Mouse (Mus musculus) neural tube, embryonic 11.5 days (tissue): ENCODE data around the gene Sox11. TPM values are rescaled to one million over a fixed set of nuclear protein-coding genes. Genes with fewer than 3 reads are reported as not detected.
A peak's percentile ranks its signal among the peaks of the same experiment; 100 is the strongest.

Experiments
- ATAC-seq: fragments of 200-750 bp; cut with Nextera tagmentation; 2 replicates; pipeline ENCODE4 v1.8.0; 2017; ENCODE audit warnings: moderate number of reproducible peaks, mild to moderate bottlenecking, moderate TSS enrichment, moderate library complexity; ENCODE audit not compliant: insufficient read depth, low FRiP score, low TSS enrichment
- DNase-seq: peaks from one replicate; pipeline ENCODE4 v3.0.0-alpha.2; 2015; ENCODE audit warnings: low spot score
- H3K27ac ChIP-seq: fragments of 300-500 bp; sonication (generic); 2 replicates; pipeline ENCODE4 v1.5.1; 2014; ENCODE audit warnings: low read depth, mild to moderate bottlenecking, low read length
- H3K27me3 ChIP-seq: fragments of 300-500 bp; sonication (generic); 2 replicates; pipeline ENCODE4 v1.6.1; 2014; ENCODE audit warnings: mild to moderate bottlenecking, low read length, mixed read lengths; ENCODE audit not compliant: control insufficient read depth, insufficient read depth
- H3K36me3 ChIP-seq: fragments of 300-500 bp; sonication (generic); 2 replicates; pipeline ENCODE4 v1.6.1; 2014; ENCODE audit warnings: mild to moderate bottlenecking, low read length, moderate library complexity, mixed read lengths; ENCODE audit not compliant: control insufficient read depth, insufficient read depth
- H3K4me1 ChIP-seq: fragments of 300-500 bp; sonication (generic); 2 replicates; pipeline ENCODE4 v1.6.1; 2014; ENCODE audit warnings: low read length, mixed read lengths; ENCODE audit not compliant: control insufficient read depth, insufficient read depth
- H3K4me2 ChIP-seq: fragments of 300-500 bp; sonication (generic); 2 replicates; pipeline ENCODE4 v1.6.1; 2014; ENCODE audit warnings: low read depth, mild to moderate bottlenecking, moderate library complexity
- H3K4me3 ChIP-seq: fragments of 300-500 bp; sonication (generic); 2 replicates; pipeline ENCODE4 v1.5.1; 2014; ENCODE audit warnings: low read depth, low read length
- H3K9ac ChIP-seq: fragments of 300-500 bp; sonication (generic); 2 replicates; pipeline ENCODE4 v1.6.1; 2014; ENCODE audit warnings: mild to moderate bottlenecking, low read length
- H3K9me3 ChIP-seq: fragments of 300-500 bp; sonication (generic); 2 replicates; pipeline ENCODE4 v1.6.1; 2016; ENCODE audit warnings: low read length; ENCODE audit not compliant: control insufficient read depth
- WGBS: fragments of 180-500 bp; shearing (Covaris S2); extraction: QIAGEN DNeasy Blood & Tissue Kit; methylation state at CpG from one replicate; pipeline ENCODE4 v1.1.7; 2014; 5-methylcytosine and 5-hydroxymethylcytosine counted together
- polyA plus RNA-seq: library from polyadenylated mRNA; unstranded; fragments of >200 nt; fragmentation: Nextera tagmentation; extraction: Ambion mirVana; gene quantifications from 2 replicates; pipeline ENCODE4 v1.2.1, GENCODE M21; 2014

Gene Sox11
- polyA plus RNA-seq, 1 experiment from 2014 or later: 601 TPM

GRCm38 (mm10) chr12:27294191-27294590, 48.2 kb downstream of the Sox11 start:
- Histone ChIP-seq H3K9ac (no peak overlapping the region), H3K27ac (no peak overlapping the region)

GRCm38 (mm10) chr12:27293736-27294135, 48.6 kb downstream of the Sox11 start:
- no peak overlapping the region for H3K4me3 ChIP-seq
- ATAC-seq: no peak
- WGBS: 40% methylated on average over 10 of the region's 10 CpGs
- H3K36me3 ChIP-seq: no peaks in the 10 kb centered on the region
- no peak for DNase-seq
- H3K27ac ChIP-seq: peak overlapping the region; percentile 60
- H3K27me3 ChIP-seq: no peaks in the 10 kb centered on the region
- H3K9me3 ChIP-seq: no peaks in the 10 kb centered on the region
- H3K9ac ChIP-seq: no peak overlapping the region
- H3K4me1 ChIP-seq: peaks cover 8% of the 10 kb centered on the region
- no peak overlapping the region for H3K4me2 ChIP-seq

More at GRCm38 (mm10) chr12:27294191-27294590, 48.2 kb downstream of the Sox11 start:
- no peak for DNase-seq
- Histone ChIP-seq H3K4me2 (no peak overlapping the region), H3K4me3 (no peak overlapping the region), H3K36me3 (no peaks in the 10 kb centered on the region), H3K9me3 (no peaks in the 10 kb centered on the region), H3K27me3 (no peaks in the 10 kb centered on the region), H3K4me1 (peaks cover 8% of the 10 kb centered on the region)
- ATAC-seq: no peak
- WGBS: 33% methylated on average over 1 of the region's 1 CpGs

- H3K9ac ChIP-seq: no peak overlapping the region
- ATAC-seq (no peak), DNase-seq (no peak)
- H3K4me3 ChIP-seq: no peak overlapping the region
- no peaks in the 10 kb centered on the region for H3K9me3 ChIP-seq
- no peaks in the 10 kb centered on the region for H3K27me3 ChIP-seq
- H3K4me2 ChIP-seq: no peak overlapping the region
- H3K4me1 ChIP-seq: peaks cover 8% of the 10 kb centered on the region
- H3K36me3 ChIP-seq: no peaks in the 10 kb centered on the region
- H3K27ac ChIP-seq: peak overlapping the region; percentile 60
- WGBS: 3% methylated on average over 1 of the region's 1 CpGs
These were observed 49.2 kb downstream of the Sox11 start for GRCm38 (mm10) chr12:27293208-27293607.
